Mouse (Mus musculus) spleen, postnatal 14 days (tissue): ENCODE data around the gene Atg2b.

Source experiments
- DNase-seq, 2 experiments: peaks; one replicate each; pipeline ENCODE4 v3.0.0; 2021 to 2022; ENCODE audit warnings: low spot score in 2 of 2

Atg2b gene

GRCm38 (mm10) chr12:105598503-105598902 is 86.5 kb downstream of the Atg2b start:
- no peak for DNase-seq

- no peak for DNase-seq
These were observed 87.9 kb downstream of the Atg2b start for GRCm38 (mm10) chr12:105597135-105597534.

GRCm38 (mm10) chr12:105593471-105593870 is 91.5 kb downstream of the Atg2b start:
- DNase-seq: no peak

- no peak for DNase-seq
These were observed 92.7 kb downstream of the Atg2b start for GRCm38 (mm10) chr12:105592361-105592761.

DNA sequence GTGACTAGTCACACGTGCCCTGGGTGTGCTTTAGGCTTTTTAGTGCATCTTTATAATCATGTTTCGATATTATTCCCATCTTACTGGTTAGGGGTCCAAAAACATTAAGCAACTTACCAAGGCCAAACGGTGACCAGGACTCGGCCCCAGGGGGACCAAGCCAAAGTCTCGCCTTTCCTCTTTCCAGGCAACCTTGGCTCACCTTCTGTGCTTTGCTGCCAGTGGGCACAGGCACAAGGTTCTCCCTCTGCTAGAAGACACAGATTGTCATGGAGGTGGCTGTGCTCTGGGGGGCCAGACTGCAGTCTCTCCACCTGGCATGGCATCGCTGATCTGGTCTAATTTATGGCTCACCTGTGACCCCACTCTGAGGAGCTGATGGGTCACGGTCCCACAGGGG is 94.2 kb downstream of the Atg2b start:
- DNase-seq: no peak

DNA sequence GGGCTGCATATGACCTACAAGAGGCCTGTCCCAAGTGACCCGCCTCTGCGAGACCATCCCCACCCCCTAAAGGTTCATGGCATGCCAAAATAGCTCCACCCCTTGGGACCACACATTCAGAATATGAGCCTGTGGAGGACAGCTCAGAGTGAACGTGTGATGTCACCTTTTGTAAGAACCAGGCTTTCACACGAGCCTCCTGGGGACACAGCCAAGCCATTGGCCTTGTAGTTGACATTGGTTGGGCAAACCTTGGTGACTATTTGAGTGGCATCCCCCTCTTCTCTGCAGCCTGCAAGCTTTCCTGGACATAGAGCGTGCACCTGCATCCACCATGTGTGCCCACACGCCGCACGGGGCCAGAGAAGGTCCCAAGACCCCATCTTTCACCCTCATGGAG is 97.5 kb downstream of the Atg2b start:
- DNase-seq: no peak

- peak in 1 of 2 experiments; percentile 21 for DNase-seq
These were observed 100.2 kb downstream of the Atg2b start for GRCm38 (mm10) chr12:105584851-105585250.

DNA sequence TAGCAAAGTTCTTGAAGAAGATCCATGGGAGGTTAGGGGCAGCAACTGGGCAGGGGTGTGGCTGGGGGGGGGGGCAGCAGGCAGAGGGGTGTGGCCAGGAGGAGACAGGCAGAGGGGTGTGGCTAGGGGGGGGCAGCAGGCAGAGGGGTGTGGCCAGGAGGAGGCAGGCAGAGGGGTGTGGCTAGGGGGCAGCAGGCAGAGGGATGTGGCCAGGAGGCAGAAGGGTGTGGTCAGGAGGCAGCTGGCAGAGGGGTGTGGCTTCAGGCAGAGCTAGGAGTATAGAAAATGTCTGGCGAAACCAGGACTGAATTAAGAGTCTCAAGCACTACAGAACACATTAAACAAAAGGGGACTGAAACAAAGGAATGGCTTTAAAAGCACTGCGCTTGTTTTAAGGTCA is 101.5 kb downstream of the Atg2b start:
- no peak for DNase-seq

- DNase-seq: no peak
These were observed 102.5 kb downstream of the Atg2b start for GRCm38 (mm10) chr12:105582486-105582885.

- no peak for DNase-seq
These were observed 104.5 kb downstream of the Atg2b start for GRCm38 (mm10) chr12:105580490-105580889.

DNA sequence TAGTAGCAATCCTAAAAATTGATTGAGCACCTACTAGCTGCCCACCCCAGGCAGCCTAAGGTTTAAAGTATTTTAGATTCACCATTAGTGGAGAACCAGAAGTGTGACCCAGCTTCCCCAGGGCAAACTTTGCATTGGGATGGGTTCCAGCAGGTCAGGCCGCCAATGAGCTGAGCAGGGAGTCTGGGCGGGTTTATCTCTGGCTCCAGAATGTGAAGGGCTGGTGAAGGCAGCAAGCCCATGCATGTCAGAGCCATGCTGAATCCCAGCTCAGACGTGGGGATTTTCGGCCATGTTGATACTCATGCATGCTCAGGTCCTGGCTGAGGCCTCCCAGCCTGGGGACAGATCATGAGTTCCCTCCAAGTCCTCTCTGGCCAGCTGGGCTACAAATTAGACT is 110.7 kb downstream of the Atg2b start:
- no peak for DNase-seq

- DNase-seq: no peak
These were observed 112.4 kb downstream of the Atg2b start for GRCm38 (mm10) chr12:105572622-105573021.

DNA sequence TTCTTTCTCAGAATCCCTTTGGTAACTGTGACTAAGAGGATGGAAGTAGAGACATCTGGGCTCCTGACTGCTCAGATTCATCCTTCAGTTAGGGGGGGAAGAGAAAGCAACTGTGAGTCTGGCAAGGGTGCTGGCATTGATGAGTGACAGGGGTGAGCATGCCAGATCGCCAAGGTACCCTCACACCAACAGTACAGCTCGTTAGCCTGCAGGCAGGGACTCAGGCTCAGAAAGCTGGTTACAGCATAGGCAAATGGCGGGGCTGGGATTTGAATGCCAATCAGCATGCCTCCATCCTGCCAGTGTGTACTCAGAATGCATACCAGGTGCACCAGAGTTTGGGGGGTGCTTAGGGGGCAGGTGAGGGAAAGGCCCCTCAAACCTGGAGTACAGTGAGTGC is 113.1 kb downstream of the Atg2b start:
- no peak for DNase-seq
